Mouse (Mus musculus): ENCODE results near the gene Cyfip2.

Gene Cyfip2

DNA sequence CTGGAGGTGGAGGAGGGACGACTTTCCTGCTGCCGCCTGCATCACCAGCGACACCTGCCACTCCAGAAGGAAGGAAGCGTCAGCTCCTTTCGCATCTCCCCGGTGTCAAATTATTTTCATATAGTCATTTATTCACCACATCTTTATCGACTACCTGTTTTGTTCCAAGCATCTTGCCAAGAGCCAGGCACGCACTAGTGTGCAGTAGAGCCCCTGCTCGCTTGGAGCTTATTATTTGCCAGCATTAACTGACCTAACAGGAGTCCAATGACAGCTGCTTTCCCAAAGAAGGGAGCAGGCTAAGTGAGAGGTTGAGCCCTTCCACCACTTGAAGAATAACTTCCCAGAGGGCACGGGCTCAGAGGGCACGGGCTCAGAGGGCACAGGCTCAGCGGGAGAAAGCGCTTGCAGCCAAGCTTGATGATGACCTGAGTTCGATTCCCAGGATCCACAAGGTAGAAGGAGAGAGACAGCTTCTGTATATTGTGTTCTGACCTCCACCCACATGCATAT is at the start of gene Cyfip2:
Cyfip2 (minus strand) TSS at position 337 of the 513 bp plus-strand sequence.
- in situ Hi-C loops (cut with MboI; ENCODE audit: unreplicated experiment in 2 of 2): loop anchor here (5.0 kb wide), 2 partner anchors 35 to 40 kb away; no protein-coding TSS in a partner anchor

DNA sequence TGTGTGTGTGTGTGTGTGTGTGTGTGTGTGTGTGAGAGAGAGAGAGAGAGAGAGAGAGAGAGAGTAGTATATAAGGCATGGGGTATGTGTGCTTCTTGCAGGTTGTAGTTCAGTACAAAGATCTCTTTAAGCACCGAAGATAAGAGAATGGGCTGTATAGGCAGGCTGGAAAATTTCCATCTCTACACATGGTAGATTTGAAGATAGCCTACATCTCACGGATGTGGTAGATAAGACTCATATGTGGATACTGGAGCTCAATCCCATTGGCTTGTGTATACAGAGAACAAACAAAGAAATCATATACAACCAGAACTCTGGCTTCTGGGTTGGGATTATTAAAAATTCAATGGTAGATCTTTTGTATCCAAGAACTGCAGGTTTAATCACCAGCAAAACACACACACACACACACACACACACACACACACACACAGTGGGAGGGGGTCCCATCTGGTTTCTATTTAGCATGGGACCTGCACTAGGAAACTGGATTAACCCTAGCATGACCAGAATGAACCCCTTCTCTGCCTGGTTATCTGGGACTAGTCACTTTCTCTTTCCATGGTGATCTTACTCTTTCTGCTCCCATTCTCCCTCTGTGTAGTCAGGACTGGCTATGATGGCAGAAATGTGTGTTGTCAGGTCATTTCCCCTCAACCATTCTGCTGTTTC is 48.5 kb upstream of the Cyfip2 start:
- in situ Hi-C loops (cut with MboI; ENCODE audit: unreplicated experiment in 2 of 2): no loop called here

DNA sequence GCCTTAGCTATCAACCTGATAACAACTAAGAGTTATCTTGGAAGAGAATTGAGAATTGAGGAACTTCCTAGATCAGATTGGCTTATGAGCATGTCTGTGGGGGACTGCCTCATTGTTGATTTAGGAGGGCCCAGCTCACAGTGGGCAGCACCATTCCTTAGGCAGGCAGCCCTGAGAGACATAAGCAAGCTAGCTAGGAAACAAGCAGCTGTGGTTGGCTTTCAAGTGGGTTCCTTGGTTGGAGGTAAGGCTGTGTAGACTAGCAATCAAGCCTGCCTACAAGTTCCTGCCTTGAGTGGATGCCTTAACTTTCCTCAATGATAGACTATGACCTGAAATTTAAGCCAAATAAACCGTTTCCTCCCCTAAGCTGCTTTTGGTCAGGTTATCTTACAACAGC is 45.7 kb upstream of the Cyfip2 start:
- in situ Hi-C loops (cut with MboI; ENCODE audit: unreplicated experiment in 2 of 2): no loop called here

DNA sequence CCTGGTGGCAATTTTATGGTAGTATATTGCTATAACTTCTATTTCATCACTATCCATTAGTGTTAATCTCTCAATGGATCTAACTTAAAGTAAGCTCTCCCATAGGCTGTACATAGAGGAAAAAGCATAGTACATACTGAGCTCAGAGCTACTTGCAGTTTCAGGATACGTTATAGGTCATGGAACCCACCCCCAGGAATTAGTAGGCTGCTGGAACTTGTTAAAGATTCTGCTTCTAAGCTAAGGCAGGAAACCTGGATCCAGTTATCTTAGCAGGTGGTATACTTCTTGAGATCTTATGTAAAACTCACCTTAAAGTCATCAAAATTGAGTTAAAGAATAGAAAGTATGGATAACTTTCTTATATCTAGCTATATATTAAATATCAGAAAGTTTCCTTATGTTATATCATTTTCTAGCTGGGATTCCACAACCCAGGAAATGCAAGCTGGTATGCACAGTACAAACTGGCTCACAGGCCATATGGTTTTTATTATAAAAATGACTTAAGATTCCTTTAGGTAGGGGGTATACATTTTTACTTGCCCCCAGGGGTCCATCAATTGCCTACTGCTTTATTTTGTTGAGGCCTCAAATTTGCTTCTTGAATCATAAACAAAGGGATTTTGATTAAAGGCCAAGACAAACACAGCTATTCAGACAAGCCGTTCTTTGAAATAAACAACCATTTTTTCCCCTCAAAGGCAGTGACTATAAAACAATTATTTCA is 37.2 kb upstream of the Cyfip2 start:
- in situ Hi-C loops (cut with MboI; ENCODE audit: unreplicated experiment in 2 of 2): no loop called here

GRCm38 (mm10) chr11:46348416-46348815 is 35.8 kb upstream of the Cyfip2 start:
- in situ Hi-C loops (cut with MboI; ENCODE audit: unreplicated experiment in 2 of 2): no loop called here

DNA sequence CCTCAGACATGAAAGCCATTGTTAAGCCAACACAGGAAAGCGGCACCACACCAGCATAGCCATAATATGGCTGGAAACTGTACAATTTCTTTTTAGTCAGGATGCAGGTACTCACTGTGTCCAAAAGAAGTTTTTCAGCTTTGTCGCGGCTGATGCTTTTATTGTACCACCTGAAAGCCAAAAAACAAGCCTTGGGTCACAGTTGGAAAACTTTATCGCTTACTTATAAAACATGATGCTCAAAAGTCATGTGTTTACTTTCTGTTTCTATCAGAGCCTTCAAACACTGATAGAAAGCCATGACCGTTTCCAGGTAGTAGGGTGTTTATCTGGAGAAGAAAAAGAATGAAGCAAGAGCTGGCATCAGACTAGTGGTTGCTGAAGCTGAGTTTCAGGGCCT is 35.1 kb upstream of the Cyfip2 start:
- in situ Hi-C loops (cut with MboI; ENCODE audit: unreplicated experiment in 2 of 2): no loop called here

GRCm38 (mm10) chr11:46343886-46344546 is 31.4 kb upstream of the Cyfip2 start:
- in situ Hi-C loops (cut with MboI; ENCODE audit: unreplicated experiment in 2 of 2): no loop called here

DNA sequence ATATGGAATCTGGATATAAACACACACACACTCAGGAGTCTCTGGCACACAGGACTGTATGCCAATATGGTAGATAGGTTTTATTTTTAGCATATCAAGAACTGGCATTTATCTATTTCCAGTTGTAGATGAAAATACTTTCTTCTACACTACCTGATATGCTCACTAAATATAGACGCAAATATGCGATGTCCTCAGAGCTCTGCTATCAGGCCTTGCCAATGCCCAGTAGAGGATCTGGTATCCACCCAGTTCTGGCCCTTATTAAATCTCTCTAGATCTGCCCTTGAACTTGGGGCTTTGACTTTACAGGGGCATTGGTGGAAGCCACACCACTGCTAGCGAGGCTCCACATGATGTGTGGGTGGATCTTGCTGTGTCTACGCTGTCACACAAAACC is 29.3 kb upstream of the Cyfip2 start:
- in situ Hi-C loops (cut with MboI; ENCODE audit: unreplicated experiment in 2 of 2): no loop called here

DNA sequence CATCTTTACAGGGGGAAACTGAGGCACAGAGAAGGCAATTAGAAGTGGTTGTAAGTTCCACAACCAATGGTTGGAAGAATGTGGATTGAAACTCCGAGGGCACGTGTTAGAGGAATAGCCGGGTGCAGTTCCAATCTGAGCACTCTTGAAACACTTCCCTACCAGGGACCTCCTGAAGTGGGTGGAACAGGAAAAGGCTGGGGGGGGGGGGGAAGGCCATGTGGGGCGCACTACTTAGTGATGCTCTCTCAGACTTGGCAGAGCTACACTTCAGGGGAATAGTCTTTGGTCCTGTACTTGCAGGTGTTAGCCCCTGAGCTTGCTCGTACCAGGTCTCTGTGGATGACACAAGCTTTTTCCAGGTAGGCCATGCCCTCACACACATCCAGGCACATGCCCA is 23.4 kb upstream of the Cyfip2 start:
- in situ Hi-C loops (cut with MboI; ENCODE audit: unreplicated experiment in 2 of 2): no loop called here

- in situ Hi-C loops (cut with MboI; ENCODE audit: unreplicated experiment in 2 of 2): no loop called here
Measured at GRCm38 (mm10) chr11:46332217-46332616, 19.6 kb upstream of the Cyfip2 start.

DNA sequence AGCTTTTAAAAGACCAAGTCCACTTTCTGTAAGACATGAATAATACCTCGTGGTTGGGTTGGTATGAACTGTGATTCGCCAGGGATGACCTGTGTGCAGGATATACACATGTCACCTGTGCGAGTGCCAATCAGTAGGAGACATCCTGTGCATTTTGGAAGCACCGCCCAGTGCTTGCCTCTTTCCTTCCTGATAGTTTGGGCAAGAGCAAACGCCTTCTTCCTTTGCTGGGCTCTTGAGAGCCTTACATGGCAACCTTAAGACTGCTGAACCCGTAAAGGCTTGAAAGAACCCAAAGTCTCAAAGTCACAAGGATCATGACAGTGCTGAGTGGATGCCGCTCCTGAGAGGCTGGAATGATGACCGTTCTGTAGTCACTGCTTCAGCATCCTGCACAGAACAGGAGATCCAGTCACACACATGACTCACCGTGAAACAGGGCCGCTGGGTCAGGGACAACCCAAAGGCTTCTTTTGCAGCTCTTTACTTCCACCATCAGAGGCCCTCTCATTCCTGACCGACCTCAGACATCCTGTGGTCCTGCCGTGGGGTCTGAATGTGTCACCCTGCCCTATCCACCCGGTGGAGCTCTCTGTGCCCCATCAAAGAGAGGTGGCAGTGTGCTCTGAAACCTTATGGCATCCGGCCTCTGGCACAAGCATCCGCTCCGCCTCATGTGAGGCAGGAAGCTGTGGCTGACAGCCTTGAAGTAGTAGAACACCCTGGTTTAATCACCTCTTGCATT is 13.8 kb upstream of the Cyfip2 start:
- in situ Hi-C loops (cut with MboI; ENCODE audit: unreplicated experiment in 2 of 2): loop anchor here (5.0 kb wide), 2 partner anchors 101 to 106 kb away; no protein-coding TSS in a partner anchor

GRCm38 (mm10) chr11:46321559-46321958 is 8.9 kb upstream of the Cyfip2 start:
- in situ Hi-C loops (cut with MboI; ENCODE audit: unreplicated experiment in 2 of 2): no loop called here

- in situ Hi-C loops (cut with MboI; ENCODE audit: unreplicated experiment in 2 of 2): loop anchor here (5.0 kb wide), 2 partner anchors 37 to 42 kb away; no protein-coding TSS in a partner anchor
Measured at GRCm38 (mm10) chr11:46314534-46314933, 1.9 kb upstream of the Cyfip2 start.

- in situ Hi-C loops (cut with MboI; ENCODE audit: unreplicated experiment in 2 of 2): loop anchor here (5.0 kb wide), 2 partner anchors 37 to 42 kb away; no protein-coding TSS in a partner anchor
Measured at GRCm38 (mm10) chr11:46313851-46314250, 1.2 kb upstream of the Cyfip2 start.

DNA sequence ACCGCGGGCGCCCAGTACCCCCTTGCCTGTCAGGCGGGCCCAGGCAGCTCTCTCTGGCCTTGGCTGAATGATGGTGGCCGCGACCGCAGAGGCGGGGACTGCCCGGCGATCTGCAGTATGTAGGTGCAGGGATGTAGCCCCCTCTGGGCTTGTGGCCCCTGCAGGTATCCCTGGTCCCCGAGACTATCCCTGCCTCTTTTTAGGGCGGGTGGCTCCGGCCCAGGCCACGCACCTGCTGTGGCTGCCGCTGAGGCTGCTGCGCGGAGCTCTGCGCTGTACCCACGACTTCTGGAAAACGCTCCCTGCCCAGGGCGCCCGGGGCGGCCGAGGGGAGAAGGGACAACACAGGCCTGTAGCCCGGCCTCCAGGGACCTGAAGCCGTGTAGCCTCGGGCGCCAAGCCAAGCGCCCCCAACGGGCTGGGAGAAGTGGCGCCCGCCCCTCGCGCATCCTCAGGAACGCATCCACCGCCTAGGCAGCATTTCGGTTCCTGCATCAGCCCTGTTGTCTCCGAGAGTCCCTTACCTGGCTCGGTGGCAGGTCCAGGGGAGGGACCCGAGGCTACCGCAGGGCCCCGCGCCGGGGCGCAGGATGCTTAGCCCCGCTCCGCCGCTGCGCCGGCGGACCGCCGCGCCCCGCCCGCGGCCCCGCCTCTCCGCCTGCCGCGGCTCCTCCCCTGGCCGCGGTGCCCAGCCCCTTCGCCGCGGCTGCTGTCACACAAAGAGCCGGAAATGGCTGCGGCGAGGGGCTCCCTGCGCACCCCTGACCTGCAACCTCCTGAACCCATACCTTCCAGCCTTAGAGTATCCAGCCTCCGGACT is 746 bp downstream of the Cyfip2 start:
- in situ Hi-C loops (cut with MboI; ENCODE audit: unreplicated experiment in 2 of 2): loop anchor here (5.0 kb wide), 2 partner anchors 35 to 40 kb away; no protein-coding TSS in a partner anchor

- in situ Hi-C loops (cut with MboI; ENCODE audit: unreplicated experiment in 2 of 2): loop anchor here (5.0 kb wide), 2 partner anchors 34 to 39 kb away; no protein-coding TSS in a partner anchor
Measured at GRCm38 (mm10) chr11:46311181-46311702, 1.4 kb downstream of the Cyfip2 start.

DNA sequence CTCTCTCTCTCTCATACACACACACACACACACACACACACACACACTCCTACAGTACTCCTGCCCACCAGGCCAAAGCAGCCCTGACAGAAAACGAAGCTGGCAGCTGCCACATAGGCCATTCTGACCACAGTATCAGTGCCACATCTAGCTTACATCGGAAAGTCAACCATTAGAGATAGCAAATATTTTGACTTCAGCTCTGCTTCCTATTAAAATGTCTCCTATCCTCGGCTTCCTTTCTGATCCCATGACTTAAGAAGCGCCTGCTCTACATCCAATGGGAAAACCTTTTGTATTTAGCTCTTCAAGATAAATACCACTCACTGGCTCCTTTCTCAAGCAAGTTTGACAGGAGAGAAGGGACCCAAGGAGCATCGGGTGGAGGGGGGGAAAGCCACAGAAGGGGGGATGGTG is 2.0 kb downstream of the Cyfip2 start:
- in situ Hi-C loops (cut with MboI; ENCODE audit: unreplicated experiment in 2 of 2): loop anchor here (5.0 kb wide), 2 partner anchors 33 to 38 kb away; no protein-coding TSS in a partner anchor

- in situ Hi-C loops (cut with MboI; ENCODE audit: unreplicated experiment in 2 of 2): loop anchor here (5.0 kb wide), 2 partner anchors 33 to 38 kb away; no protein-coding TSS in a partner anchor
Measured at GRCm38 (mm10) chr11:46309808-46310555, 2.7 kb downstream of the Cyfip2 start.

All from v-Abl transformed pro-B cells (cell line).